Mouse (Mus musculus) hindbrain, postnatal 0 days (tissue): ENCODE results near the gene Zfp866. TPM values are rescaled to one million over a fixed set of nuclear protein-coding genes. Genes with fewer than 3 reads are reported as not detected.

Source experiments
- ATAC-seq: fragments of 200-750 bp; cut with Nextera tagmentation; 2 replicates; pipeline ENCODE4 v1.8.0; 2017; ENCODE audit warnings: mild to moderate bottlenecking, moderate TSS enrichment, moderate library complexity
- DNase-seq: peaks from one replicate; pipeline ENCODE4 v3.0.0-alpha.2; 2015; ENCODE audit warnings: low spot score
- H3K27ac ChIP-seq: fragments of 300-500 bp; sonication (generic); 2 replicates; pipeline ENCODE4 v1.5.1; 2014; ENCODE audit warnings: mild to moderate bottlenecking
- H3K27me3 ChIP-seq: fragments of 300-500 bp; sonication (generic); 2 replicates; pipeline ENCODE4 v1.6.1; 2014; ENCODE audit warnings: low read length, mixed read lengths; ENCODE audit not compliant: insufficient read depth
- H3K36me3 ChIP-seq: fragments of 300-500 bp; sonication (generic); 2 replicates; pipeline ENCODE4 v1.6.1; 2014; ENCODE audit warnings: low read length, mixed read lengths; ENCODE audit not compliant: insufficient read depth
- H3K4me1 ChIP-seq: fragments of 300-500 bp; sonication (generic); 2 replicates; pipeline ENCODE4 v1.6.1; 2014; ENCODE audit warnings: antibody characterized with exemption, low read length, mixed read lengths; ENCODE audit not compliant: insufficient read depth
- H3K4me2 ChIP-seq: fragments of 300-500 bp; sonication (generic); 2 replicates; pipeline ENCODE4 v1.6.1; 2014; ENCODE audit warnings: low read depth, mild to moderate bottlenecking, low read length, moderate library complexity, mixed read lengths
- H3K4me3 ChIP-seq: fragments of 300-500 bp; sonication (generic); 2 replicates; pipeline ENCODE4 v1.5.1; 2014; ENCODE audit warnings: low read length
- H3K9ac ChIP-seq: fragments of 300-500 bp; sonication (generic); replicated peaks from 2 replicates; pipeline ENCODE4 v1.6.1; 2014; ENCODE audit warnings: mild to moderate bottlenecking, low read length, moderate library complexity, mixed read lengths
- H3K9me3 ChIP-seq: fragments of 300-500 bp; sonication (generic); 2 replicates; pipeline ENCODE4 v1.6.1; 2016; ENCODE audit warnings: low read length, mixed read lengths
- CTCF ChIP-seq: IDR thresholded peaks from 2 replicates; pipeline ENCODE4 v1.5.1; 2016; ENCODE audit warnings: antibody characterized with exemption, control low read depth, low read depth
- WGBS: fragments of 180-500 bp; shearing (Covaris S2); extraction: QIAGEN DNeasy Blood & Tissue Kit; methylation state at CpG from one replicate; pipeline ENCODE4 v1.1.7; 2014; 5-methylcytosine and 5-hydroxymethylcytosine counted together
- polyA plus RNA-seq: library from polyadenylated mRNA; unstranded; fragments of >200 nt; fragmentation: Nextera tagmentation; extraction: Ambion mirVana; gene quantifications from 2 replicates; pipeline ENCODE4 v1.2.1, GENCODE M21; 2015
- total RNA-seq: library from RNA; depleted of rRNA; stranded (reverse); fragments of >200 nt; gene quantifications from 2 replicates; pipeline ENCODE4 v1.2.3, GENCODE M21; 2014; rRNA removed

Gene Zfp866
- total and polyA plus RNA-seq, 2 experiments from 2014 or later, result 18.5 to 38.6 TPM

- no peak overlapping the region for H3K4me3 ChIP-seq
- H3K9me3 ChIP-seq, result no peaks in the 10 kb centered on the region
- H3K27me3 ChIP-seq, result no peaks in the 10 kb centered on the region
- H3K9ac ChIP-seq, result no peak overlapping the region
- no peak for ATAC-seq
- no peaks in the 10 kb centered on the region for H3K4me1 ChIP-seq
- no peak overlapping the region for H3K27ac ChIP-seq
- peaks cover 5% of the 10 kb centered on the region; the same call in 1 of the 2 replicates for H3K36me3 ChIP-seq
- whole genome bisulfite sequencing, result 85% methylated on average over 2 of the region's 2 CpGs
- no peak for TF ChIP-seq CTCF
- H3K4me2 ChIP-seq, result no peak overlapping the region
- DNase-seq, result no peak
Measured at GRCm38 (mm10) chr8:69741231-69741630, 49.7 kb downstream of the Zfp866 start.

- Histone ChIP-seq H3K36me3 (peaks cover 5% of the 10 kb centered on the region; the same call in 1 of the 2 replicates), H3K4me2 (no peak overlapping the region), H3K27me3 (no peaks in the 10 kb centered on the region), H3K9ac (no peak overlapping the region), H3K9me3 (no peaks in the 10 kb centered on the region), H3K4me1 (no peaks in the 10 kb centered on the region), H3K4me3 (no peak overlapping the region), H3K27ac (no peak overlapping the region)
- no peak for DNase-seq
- TF ChIP-seq CTCF, result no peak
- no peak for ATAC-seq
- WGBS, result 91% methylated on average over 6 of the region's 6 CpGs
Measured at GRCm38 (mm10) chr8:69740763-69741162, 50.2 kb downstream of the Zfp866 start.

- Histone ChIP-seq H3K27ac (no peak overlapping the region), H3K4me2 (no peak overlapping the region), H3K4me1 (no peaks in the 10 kb centered on the region), H3K4me3 (no peak overlapping the region), H3K36me3 (no peaks in the 10 kb centered on the region), H3K9ac (no peak overlapping the region), H3K9me3 (0 out of 2 replicates have a peak, but pooled peaks cover 5% of the 10 kb centered on the region), H3K27me3 (no peaks in the 10 kb centered on the region)
- DNase-seq, result no peak
- ATAC-seq, result no peak
- TF ChIP-seq CTCF, result no peak
- 76% methylated on average over 1 of the region's 1 CpGs for WGBS
Measured at GRCm38 (mm10) chr8:69735495-69735894, 55.5 kb downstream of the Zfp866 start.

- peak overlapping the region; percentile 53 for H3K4me2 ChIP-seq
- H3K4me1 ChIP-seq, result peaks cover 10% of the 10 kb centered on the region
- peak overlapping the region; percentile 100; the same call in 1 of the 2 replicates for H3K27ac ChIP-seq
- no peaks in the 10 kb centered on the region for H3K27me3 ChIP-seq
- H3K4me3 ChIP-seq, result peak overlapping the region; percentile 78
- H3K9me3 ChIP-seq, result no peaks in the 10 kb centered on the region
- H3K9ac ChIP-seq, result peak overlapping the region; percentile 92; the same call in 1 of the 2 replicates
- WGBS, result 45% methylated on average over 5 of the region's 5 CpGs
- no peak for TF ChIP-seq CTCF
- DNase-seq (no peak), ATAC-seq (no peak; the same call in 1 of the 2 replicates)
- H3K36me3 ChIP-seq, result peaks cover 7% of the 10 kb centered on the region; the same call in 1 of the 2 replicates
Measured at GRCm38 (mm10) chr8:69717232-69717580, 73.8 kb downstream of the Zfp866 start.

GRCm38 (mm10) chr8:69716403-69717231 lies 74.4 kb downstream of the Zfp866 start:
- Histone ChIP-seq H3K27me3 (no peaks in the 10 kb centered on the region), H3K9me3 (no peaks in the 10 kb centered on the region), H3K4me1 (peaks cover 10% of the 10 kb centered on the region), H3K9ac (peak overlapping the region; percentile 92), H3K36me3 (peaks cover 7% of the 10 kb centered on the region; the same call in 1 of the 2 replicates), H3K4me2 (peak overlapping the region; percentile 53), H3K4me3 (peak overlapping the region; percentile 78), H3K27ac (peak overlapping the region; percentile 100)
- peak; percentile 99 for ATAC-seq
- WGBS, result 2% methylated on average over 52 of the region's 52 CpGs
- peak; percentile 99 for DNase-seq
- no peak for TF ChIP-seq CTCF

GRCm38 (mm10) chr8:69715366-69715765 lies 75.6 kb downstream of the Zfp866 start:
- Histone ChIP-seq H3K9ac (peak overlapping the region; percentile 37; the same call in 1 of the 2 replicates), H3K36me3 (peaks cover 7% of the 10 kb centered on the region; the same call in 1 of the 2 replicates), H3K27me3 (no peaks in the 10 kb centered on the region), H3K4me1 (peaks cover 10% of the 10 kb centered on the region), H3K4me3 (peak overlapping the region; percentile 78), H3K4me2 (peak overlapping the region; percentile 53), H3K27ac (no peak overlapping the region), H3K9me3 (no peaks in the 10 kb centered on the region)
- TF ChIP-seq CTCF, result no peak
- 77% methylated on average over 6 of the region's 6 CpGs for WGBS
- ATAC-seq (no peak), DNase-seq (no peak)

GRCm38 (mm10) chr8:69713516-69713915 lies 77.5 kb downstream of the Zfp866 start:
- H3K27me3 ChIP-seq, result no peaks in the 10 kb centered on the region
- ATAC-seq (no peak), DNase-seq (no peak)
- no peak for TF ChIP-seq CTCF
- no peak overlapping the region for H3K27ac ChIP-seq
- H3K4me3 ChIP-seq, result no peak overlapping the region
- 83% methylated on average over 8 of the region's 8 CpGs for WGBS
- H3K9ac ChIP-seq, result no peak overlapping the region
- no peaks in the 10 kb centered on the region for H3K9me3 ChIP-seq
- no peak overlapping the region for H3K4me2 ChIP-seq
- H3K4me1 ChIP-seq, result peaks cover 10% of the 10 kb centered on the region
- H3K36me3 ChIP-seq, result peaks cover 22% of the 10 kb centered on the region; the same call in 1 of the 2 replicates

Other genes with a start within 250 kb of the Zfp866 start
- gene Zfp868, start 165.6 kb downstream of the Zfp866 start, total RNA-seq, result 23.1 and 23.9 TPM in 2 replicates
- 21.7 and 23.4 TPM in 2 replicates for gene Zfp868, start 165.6 kb downstream of the Zfp866 start, polyA plus RNA-seq
- 3.0 and 6.3 TPM in 2 replicates for gene Zfp964, start 136.7 kb downstream of the Zfp866 start, total RNA-seq
- gene Zfp964, start 136.7 kb downstream of the Zfp866 start, polyA plus RNA-seq, result 0.93 and 1.4 TPM in 2 replicates
- gene Zfp869, start 80.5 kb downstream of the Zfp866 start, total RNA-seq, result 9.5 and 16.1 TPM in 2 replicates
- 17.5 and 18.4 TPM in 2 replicates for gene Zfp869, start 80.5 kb downstream of the Zfp866 start, polyA plus RNA-seq
- 3.0 and 4.9 TPM in 2 replicates for gene Zfp963, start 41.2 kb downstream of the Zfp866 start, total RNA-seq
- gene Zfp963, start 41.2 kb downstream of the Zfp866 start, polyA plus RNA-seq, result 3.7 and 4.8 TPM in 2 replicates
- not detected in 2 replicates for gene Gm20422, start 16.3 kb downstream of the Zfp866 start, total RNA-seq
- gene Gm20422, start 16.3 kb downstream of the Zfp866 start, polyA plus RNA-seq, result 0.34 and 0.61 TPM in 2 replicates
- 85.9 and 93.1 TPM in 2 replicates for gene Atp13a1, start within 50 bp of the Zfp866 start, total RNA-seq
- 38.9 and 39.1 TPM in 2 replicates for gene Atp13a1, start within 50 bp of the Zfp866 start, polyA plus RNA-seq
- 28.8 and 42.7 TPM in 2 replicates for gene Gmip, start 17.5 kb upstream of the Zfp866 start, total RNA-seq
- gene Gmip, start 17.5 kb upstream of the Zfp866 start, polyA plus RNA-seq, result 23.6 and 27.9 TPM in 2 replicates
- gene Lpar2, start 31.3 kb upstream of the Zfp866 start, total RNA-seq, result 5.2 and 5.4 TPM in 2 replicates
- 0.45 and 0.50 TPM in 2 replicates for gene Lpar2, start 31.3 kb upstream of the Zfp866 start, polyA plus RNA-seq
- 46.5 and 86.4 TPM in 2 replicates for gene Pbx4, start 41.3 kb upstream of the Zfp866 start, total RNA-seq
- gene Pbx4, start 41.3 kb upstream of the Zfp866 start, polyA plus RNA-seq, result 81.9 and 88.5 TPM in 2 replicates
- 14.3 and 19.2 TPM in 2 replicates for gene Cilp2, start 96.5 kb upstream of the Zfp866 start, total RNA-seq
- 6.9 and 7.2 TPM in 2 replicates for gene Cilp2, start 96.5 kb upstream of the Zfp866 start, polyA plus RNA-seq
- gene Tssk6, start 111.0 kb upstream of the Zfp866 start, total RNA-seq, result 1.6 and 1.8 TPM in 2 replicates
- 3.7 and 4.3 TPM in 2 replicates for gene Tssk6, start 111.0 kb upstream of the Zfp866 start, polyA plus RNA-seq
- 61.0 and 91.4 TPM in 2 replicates for gene Ndufa13, start 111.4 kb upstream of the Zfp866 start, total RNA-seq
- gene Ndufa13, start 111.4 kb upstream of the Zfp866 start, polyA plus RNA-seq, result 269 and 275 TPM in 2 replicates
- gene Yjefn3, start 111.5 kb upstream of the Zfp866 start, total RNA-seq, result 8.4 and 10.7 TPM in 2 replicates
- 13.3 and 13.8 TPM in 2 replicates for gene Yjefn3, start 111.5 kb upstream of the Zfp866 start, polyA plus RNA-seq
- gene Gatad2a, start 205.2 kb upstream of the Zfp866 start, total RNA-seq, result 38.4 and 41.9 TPM in 2 replicates
- gene Gatad2a, start 205.2 kb upstream of the Zfp866 start, polyA plus RNA-seq, result 23.4 and 23.6 TPM in 2 replicates